Mouse (Mus musculus) neural tube, embryonic 11.5 days (tissue): ENCODE data around the gene Hnf4a. TPM values are rescaled to one million over a fixed set of nuclear protein-coding genes. Genes with fewer than 3 reads are reported as not detected.

Experiments used
- ATAC-seq: fragments of 200-750 bp; cut with Nextera tagmentation; 2 replicates; pipeline ENCODE4 v1.8.0; 2017; ENCODE audit warnings: moderate number of reproducible peaks, mild to moderate bottlenecking, moderate TSS enrichment, moderate library complexity; ENCODE audit not compliant: insufficient read depth, low FRiP score, low TSS enrichment
- DNase-seq: peaks from one replicate; pipeline ENCODE4 v3.0.0-alpha.2; 2015; ENCODE audit warnings: low spot score
- H3K27ac ChIP-seq: fragments of 300-500 bp; sonication (generic); 2 replicates; pipeline ENCODE4 v1.5.1; 2014; ENCODE audit warnings: low read depth, mild to moderate bottlenecking, low read length
- H3K27me3 ChIP-seq: fragments of 300-500 bp; sonication (generic); 2 replicates; pipeline ENCODE4 v1.6.1; 2014; ENCODE audit warnings: mild to moderate bottlenecking, low read length, mixed read lengths; ENCODE audit not compliant: control insufficient read depth, insufficient read depth
- H3K36me3 ChIP-seq: fragments of 300-500 bp; sonication (generic); 2 replicates; pipeline ENCODE4 v1.6.1; 2014; ENCODE audit warnings: mild to moderate bottlenecking, low read length, moderate library complexity, mixed read lengths; ENCODE audit not compliant: control insufficient read depth, insufficient read depth
- H3K4me1 ChIP-seq: fragments of 300-500 bp; sonication (generic); 2 replicates; pipeline ENCODE4 v1.6.1; 2014; ENCODE audit warnings: low read length, mixed read lengths; ENCODE audit not compliant: control insufficient read depth, insufficient read depth
- H3K4me2 ChIP-seq: fragments of 300-500 bp; sonication (generic); 2 replicates; pipeline ENCODE4 v1.6.1; 2014; ENCODE audit warnings: low read depth, mild to moderate bottlenecking, moderate library complexity
- H3K4me3 ChIP-seq: fragments of 300-500 bp; sonication (generic); 2 replicates; pipeline ENCODE4 v1.5.1; 2014; ENCODE audit warnings: low read depth, low read length
- H3K9ac ChIP-seq: fragments of 300-500 bp; sonication (generic); 2 replicates; pipeline ENCODE4 v1.6.1; 2014; ENCODE audit warnings: mild to moderate bottlenecking, low read length
- H3K9me3 ChIP-seq: fragments of 300-500 bp; sonication (generic); 2 replicates; pipeline ENCODE4 v1.6.1; 2016; ENCODE audit warnings: low read length; ENCODE audit not compliant: control insufficient read depth
- WGBS: fragments of 180-500 bp; shearing (Covaris S2); extraction: QIAGEN DNeasy Blood & Tissue Kit; methylation state at CpG from one replicate; pipeline ENCODE4 v1.1.7; 2014; 5-methylcytosine and 5-hydroxymethylcytosine counted together
- polyA plus RNA-seq: library from polyadenylated mRNA; unstranded; fragments of >200 nt; fragmentation: Nextera tagmentation; extraction: Ambion mirVana; gene quantifications from 2 replicates; pipeline ENCODE4 v1.2.1, GENCODE M21; 2014

Gene Hnf4a
- polyA plus RNA-seq, 1 experiment from 2014 or later, result not detected

DNA sequence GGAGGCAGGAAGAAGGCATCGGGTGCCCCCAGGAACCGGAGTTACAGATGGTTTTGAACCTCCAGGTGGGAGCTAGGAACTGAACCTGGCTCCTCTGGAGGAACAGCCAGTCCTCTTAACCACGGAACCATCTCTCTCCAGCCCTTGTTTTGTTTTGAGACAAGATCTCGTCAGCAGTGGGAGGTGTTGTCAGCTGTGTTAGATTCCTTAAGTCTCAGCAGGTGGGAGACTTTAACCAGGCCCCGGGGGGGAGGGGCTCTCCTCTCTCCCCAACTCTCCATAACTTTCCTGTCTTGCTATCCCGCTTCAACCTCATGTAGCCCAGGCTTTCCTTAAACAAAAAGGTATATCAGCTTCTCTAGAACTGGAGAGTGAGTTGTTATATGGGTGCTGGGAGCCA is 12.2 kb upstream of the Hnf4a start:
- Histone ChIP-seq H3K27me3 (no peaks in the 10 kb centered on the region), H3K9ac (no peak overlapping the region), H3K4me2 (no peak overlapping the region), H3K36me3 (no peaks in the 10 kb centered on the region), H3K4me3 (no peak overlapping the region), H3K9me3 (no peaks in the 10 kb centered on the region), H3K27ac (no peak overlapping the region), H3K4me1 (no peaks in the 10 kb centered on the region)
- ATAC-seq (no peak), DNase-seq (no peak)
- 50% methylated on average over 6 of the region's 6 CpGs for WGBS

DNA sequence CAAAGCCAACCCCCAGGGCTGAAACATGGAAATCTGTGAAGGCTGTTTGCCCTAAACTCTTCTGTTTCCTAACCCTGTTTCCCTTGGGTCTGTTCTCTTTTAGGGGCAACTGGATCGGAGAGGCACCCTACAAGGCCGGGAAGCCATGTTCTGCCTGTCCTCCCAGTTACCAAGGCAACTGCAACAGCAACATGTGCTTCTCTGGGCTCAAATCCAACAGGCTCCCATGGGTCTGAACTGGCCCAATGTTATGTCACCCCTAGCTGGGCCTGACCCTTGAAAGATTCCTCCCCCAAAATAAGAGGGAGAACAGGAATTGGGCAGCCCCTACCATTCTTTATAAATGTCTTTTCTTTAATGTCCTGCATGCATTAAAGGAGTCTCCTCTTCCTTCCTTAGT is 4.4 kb upstream of the Hnf4a start:
- H3K36me3 ChIP-seq, result no peaks in the 10 kb centered on the region
- no peaks in the 10 kb centered on the region for H3K9me3 ChIP-seq
- no peak overlapping the region for H3K27ac ChIP-seq
- H3K27me3 ChIP-seq, result no peaks in the 10 kb centered on the region
- no peaks in the 10 kb centered on the region for H3K4me1 ChIP-seq
- H3K4me2 ChIP-seq, result no peak overlapping the region
- ATAC-seq, result no peak
- H3K9ac ChIP-seq, result no peak overlapping the region
- DNase-seq, result no peak
- WGBS, result 85% methylated on average over 2 of the region's 2 CpGs
- H3K4me3 ChIP-seq, result no peak overlapping the region

DNA sequence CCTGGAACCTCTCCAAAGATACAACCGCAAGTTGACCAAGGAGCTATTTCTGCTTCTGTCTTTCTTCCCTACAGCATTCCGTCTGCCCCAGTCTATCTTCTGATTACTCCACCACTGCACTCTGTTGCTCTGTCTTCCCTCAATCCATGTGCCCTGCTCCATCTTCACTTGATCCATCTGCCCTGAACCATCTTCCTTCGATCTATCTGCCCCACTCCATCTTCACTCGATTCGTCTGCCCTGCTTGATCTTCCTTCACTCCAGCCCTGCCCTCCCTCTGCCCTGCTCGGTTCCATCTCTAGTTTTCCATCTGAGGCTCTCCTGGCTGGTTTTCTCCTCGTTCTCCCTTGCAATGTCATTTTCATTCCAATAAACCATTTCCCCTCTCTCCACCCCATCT is 3.4 kb upstream of the Hnf4a start:
- H3K9me3 ChIP-seq, result no peaks in the 10 kb centered on the region
- WGBS, result 65% methylated on average over 7 of the region's 7 CpGs
- no peaks in the 10 kb centered on the region for H3K27me3 ChIP-seq
- H3K36me3 ChIP-seq, result no peaks in the 10 kb centered on the region
- H3K4me2 ChIP-seq, result no peak overlapping the region
- no peaks in the 10 kb centered on the region for H3K4me1 ChIP-seq
- no peak overlapping the region for H3K9ac ChIP-seq
- DNase-seq (no peak), ATAC-seq (no peak)
- H3K27ac ChIP-seq, result no peak overlapping the region
- H3K4me3 ChIP-seq, result no peak overlapping the region

DNA sequence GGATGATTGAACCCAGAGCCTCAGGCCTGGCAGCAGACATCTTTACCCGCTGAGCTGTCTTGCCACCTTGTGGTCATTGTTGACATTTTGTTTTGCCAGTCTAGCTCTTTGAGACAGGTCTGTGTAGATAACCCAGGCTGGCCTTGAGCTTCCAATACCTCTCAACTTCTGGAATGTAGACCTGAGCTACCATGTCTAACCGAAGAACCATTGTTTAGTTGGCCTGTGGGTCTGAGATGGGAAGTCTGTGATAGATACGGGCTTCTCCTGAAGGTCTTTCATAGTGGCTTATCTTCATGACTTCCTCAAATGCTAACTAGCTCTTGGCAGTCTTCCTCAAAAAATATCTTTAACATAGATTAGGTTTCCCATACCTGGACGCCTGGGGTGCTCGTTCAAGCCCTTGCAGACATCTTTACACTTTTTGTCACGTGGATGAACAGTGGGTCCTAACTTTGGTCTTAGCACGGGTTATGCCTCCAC is 19.2 kb downstream of the Hnf4a start:
- Histone ChIP-seq H3K9ac (no peak overlapping the region), H3K4me2 (no peak overlapping the region), H3K9me3 (no peaks in the 10 kb centered on the region), H3K27me3 (no peaks in the 10 kb centered on the region), H3K27ac (no peak overlapping the region), H3K4me3 (no peak overlapping the region), H3K4me1 (no peaks in the 10 kb centered on the region), H3K36me3 (no peaks in the 10 kb centered on the region)
- ATAC-seq (no peak), DNase-seq (no peak)
- 87% methylated on average over 7 of the region's 7 CpGs for WGBS

DNA sequence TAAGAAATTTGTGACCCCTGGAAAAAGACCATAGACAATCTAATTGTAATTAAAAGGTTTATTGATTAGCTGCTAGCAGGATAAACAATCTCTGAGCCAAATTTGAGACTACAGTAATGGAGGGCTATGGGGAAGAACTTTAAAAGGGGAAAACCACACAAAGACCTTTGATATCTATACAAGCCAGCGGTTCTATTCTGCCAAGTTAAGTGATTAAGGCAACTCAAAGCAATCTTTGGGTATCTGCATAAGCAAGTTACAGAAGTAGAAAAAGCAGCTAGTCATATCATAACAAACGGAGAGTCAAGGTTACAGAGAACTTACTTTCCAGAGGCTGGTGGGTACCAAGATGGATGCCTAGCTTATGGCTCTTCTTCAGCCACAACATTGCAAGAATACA is 20.9 kb downstream of the Hnf4a start:
- WGBS, result 84% methylated on average over 2 of the region's 2 CpGs
- no peak for DNase-seq
- H3K9me3 ChIP-seq, result no peaks in the 10 kb centered on the region

DNA sequence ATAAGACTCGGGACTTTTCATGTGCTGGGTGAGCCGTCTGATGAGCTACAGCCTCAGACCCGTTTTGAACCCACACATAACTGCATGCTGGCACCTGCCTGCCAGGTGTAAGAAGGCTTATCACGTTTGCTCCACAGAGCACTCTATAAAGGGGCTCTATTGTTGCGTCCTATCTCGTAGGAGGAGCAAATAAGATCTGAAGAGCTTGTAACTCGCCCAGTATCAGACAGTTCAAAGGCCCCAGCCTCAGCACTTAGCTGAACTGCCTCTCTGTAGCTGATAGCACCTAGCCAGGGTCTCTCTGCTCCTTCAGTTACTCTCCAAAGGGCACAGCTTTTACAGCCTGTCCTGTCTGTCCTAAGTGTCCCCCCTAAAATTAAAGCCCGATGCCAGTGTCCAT is 23.8 kb downstream of the Hnf4a start:
- no peak for ATAC-seq
- Histone ChIP-seq H3K4me3 (no peak overlapping the region), H3K9me3 (no peaks in the 10 kb centered on the region), H3K36me3 (no peaks in the 10 kb centered on the region), H3K4me2 (no peak overlapping the region), H3K27ac (no peak overlapping the region), H3K27me3 (no peaks in the 10 kb centered on the region), H3K9ac (no peak overlapping the region), H3K4me1 (no peaks in the 10 kb centered on the region)
- no peak for DNase-seq
- WGBS, result 57% methylated on average over 8 of the region's 8 CpGs

More for the DNA sequence above, 20.9 kb downstream of the Hnf4a start:
- Histone ChIP-seq H3K4me3 (no peak overlapping the region), H3K9ac (no peak overlapping the region), H3K4me2 (no peak overlapping the region), H3K27me3 (no peaks in the 10 kb centered on the region), H3K27ac (no peak overlapping the region), H3K36me3 (no peaks in the 10 kb centered on the region), H3K4me1 (no peaks in the 10 kb centered on the region)
- ATAC-seq, result no peak

DNA sequence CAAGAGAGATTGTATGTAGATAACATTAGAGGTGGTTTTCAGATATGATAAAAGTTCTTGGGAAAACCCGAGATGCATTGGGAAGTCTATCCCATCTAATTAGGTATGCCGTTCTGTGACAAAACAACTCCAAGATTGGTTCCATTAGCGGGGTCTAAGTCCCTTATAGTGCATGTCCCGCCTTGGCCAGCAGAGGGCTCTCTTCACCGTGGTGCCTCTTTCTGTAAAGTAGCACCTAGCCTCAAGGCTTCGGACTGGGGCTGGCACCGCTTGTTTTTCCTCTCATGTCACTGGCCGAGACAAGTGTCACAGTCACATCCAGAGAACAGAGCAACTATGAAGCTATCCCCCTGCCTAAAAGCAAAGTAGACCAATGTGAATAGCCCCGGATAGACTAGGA is 25.3 kb downstream of the Hnf4a start:
- Histone ChIP-seq H3K36me3 (no peaks in the 10 kb centered on the region), H3K27me3 (no peaks in the 10 kb centered on the region), H3K4me1 (no peaks in the 10 kb centered on the region), H3K9ac (no peak overlapping the region), H3K4me3 (no peak overlapping the region), H3K4me2 (no peak overlapping the region), H3K27ac (no peak overlapping the region), H3K9me3 (no peaks in the 10 kb centered on the region)
- peak; percentile 79 for DNase-seq
- 13% methylated on average over 9 of the region's 9 CpGs for WGBS
- no peak for ATAC-seq

DNA sequence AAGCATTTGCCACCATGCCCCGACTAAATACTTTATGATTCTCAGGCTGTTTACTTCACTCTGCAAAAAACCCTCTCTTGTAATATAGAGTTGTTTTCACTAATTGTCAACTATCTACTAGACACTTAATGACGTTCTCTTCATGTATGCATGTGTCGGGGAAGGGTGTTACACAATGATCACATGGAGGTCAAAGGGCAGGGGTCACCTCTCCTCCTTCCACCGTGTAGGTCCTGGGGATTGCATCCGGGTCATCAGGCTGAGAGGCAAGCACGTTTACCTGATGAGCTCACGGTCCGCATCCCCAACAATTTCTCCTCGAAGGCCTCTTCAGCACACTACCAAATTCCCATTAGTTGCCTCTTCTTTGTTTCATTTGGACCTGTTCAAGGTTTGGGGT is 26.6 kb downstream of the Hnf4a start:
- ATAC-seq, result no peak
- H3K27ac ChIP-seq, result no peak overlapping the region
- WGBS, result 89% methylated on average over 9 of the region's 9 CpGs

DNA sequence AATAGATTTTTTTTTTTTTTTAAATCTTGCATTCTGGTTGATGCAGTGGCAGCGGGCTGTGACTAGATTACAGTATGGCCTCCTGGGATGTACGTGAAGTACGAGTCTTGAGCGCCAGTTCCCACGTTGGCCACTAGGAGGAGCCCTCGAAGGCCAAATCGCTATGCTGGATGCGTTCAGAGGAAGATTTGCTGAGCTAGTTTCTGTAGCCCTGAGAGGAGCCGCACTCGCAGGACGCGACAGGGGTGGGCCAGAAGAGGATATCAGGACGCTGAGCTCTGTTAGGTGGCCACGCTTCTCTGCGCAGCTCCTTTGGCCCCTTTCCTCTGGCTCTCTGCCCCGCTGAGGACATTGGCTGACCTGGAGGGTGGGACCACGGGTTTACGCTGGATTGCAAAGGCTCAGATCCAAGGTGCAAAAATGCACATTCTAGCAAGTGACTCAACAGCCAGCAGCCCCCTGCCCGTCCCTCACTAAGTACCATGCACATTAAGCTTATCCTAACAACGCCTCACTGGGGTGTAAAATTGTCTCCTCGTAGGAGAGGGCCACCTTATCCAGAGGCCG is 28.4 kb downstream of the Hnf4a start:
- Histone ChIP-seq H3K9me3 (no peaks in the 10 kb centered on the region), H3K4me2 (peak overlapping the region; percentile 31), H3K27ac (no peak overlapping the region), H3K4me3 (no peak overlapping the region), H3K4me1 (no peaks in the 10 kb centered on the region), H3K9ac (peak overlapping the region; percentile 30), H3K27me3 (no peaks in the 10 kb centered on the region), H3K36me3 (no peaks in the 10 kb centered on the region)
- DNase-seq, result peak; percentile 89
- 12% methylated on average over 22 of the region's 22 CpGs for WGBS
- ATAC-seq, result peak; percentile 69

More for the DNA sequence above, 26.6 kb downstream of the Hnf4a start:
- Histone ChIP-seq H3K9ac (no peak overlapping the region), H3K27me3 (no peaks in the 10 kb centered on the region), H3K4me3 (no peak overlapping the region), H3K36me3 (no peaks in the 10 kb centered on the region), H3K4me1 (no peaks in the 10 kb centered on the region), H3K4me2 (no peak overlapping the region), H3K9me3 (no peaks in the 10 kb centered on the region)
- DNase-seq, result no peak
